Mouse (Mus musculus) midbrain, embryonic 15.5 days (tissue): ENCODE measurements around the gene Prkar1b. TPM values are rescaled to one million over a fixed set of nuclear protein-coding genes. Genes with fewer than 3 reads are reported as not detected.

Experiments used
- ATAC-seq: fragments of 200-750 bp; cut with Nextera tagmentation; replicated peaks from 2 replicates; pipeline ENCODE4 v1.8.0; 2017; ENCODE audit warnings: moderate TSS enrichment
- H3K27ac ChIP-seq: fragments of 300-500 bp; sonication (generic); 2 replicates; pipeline ENCODE4 v1.5.1; 2015; ENCODE audit warnings: mild to moderate bottlenecking, inconsistent platforms
- H3K27me3 ChIP-seq: fragments of 300-500 bp; sonication (generic); replicated peaks from 2 replicates; pipeline ENCODE4 v1.6.1; 2015; ENCODE audit warnings: inconsistent platforms
- H3K36me3 ChIP-seq: fragments of 300-500 bp; sonication (generic); replicated peaks from 2 replicates; pipeline ENCODE4 v1.6.1; 2015; ENCODE audit warnings: inconsistent platforms
- H3K4me1 ChIP-seq: fragments of 300-500 bp; sonication (generic); 2 replicates; pipeline ENCODE4 v1.6.1; 2015; ENCODE audit warnings: inconsistent platforms
- H3K4me2 ChIP-seq: fragments of 300-500 bp; sonication (generic); 2 replicates; pipeline ENCODE4 v1.6.1; 2015; ENCODE audit warnings: inconsistent platforms, mild to moderate bottlenecking, moderate library complexity
- H3K4me3 ChIP-seq: fragments of 300-500 bp; sonication (generic); 2 replicates; pipeline ENCODE4 v1.5.1; 2015; ENCODE audit warnings: mild to moderate bottlenecking, inconsistent platforms
- H3K9ac ChIP-seq: fragments of 300-500 bp; sonication (generic); 2 replicates; pipeline ENCODE4 v1.6.1; 2015; ENCODE audit warnings: mild to moderate bottlenecking, inconsistent platforms
- H3K9me3 ChIP-seq: fragments of 300-500 bp; sonication (generic); 2 replicates; pipeline ENCODE4 v1.6.1; 2016; ENCODE audit warnings: inconsistent platforms
- WGBS: fragments of 180-500 bp; shearing (Covaris S2); methylation state at CpG from one replicate; pipeline ENCODE4 v1.1.7; 2015; ENCODE audit warnings: mixed read lengths; 5-methylcytosine and 5-hydroxymethylcytosine counted together
- polyA plus RNA-seq: library from polyadenylated mRNA; unstranded; fragments of >200 nt; fragmentation: Nextera tagmentation; extraction: Ambion mirVana; gene quantifications from 2 replicates; pipeline ENCODE4 v1.2.1, GENCODE M21; 2015

The Prkar1b gene
- polyA plus RNA-seq, 1 experiment from 2014 or later = 316 TPM

- Histone ChIP-seq H3K27ac (0 out of 2 replicates have a peak overlapping the region, but pooled peaks have one; percentile 31), H3K9ac (no peak overlapping the region), H3K36me3 (peaks cover 8% of the 10 kb centered on the region; the same call in 1 of the 2 replicates), H3K4me2 (no peak overlapping the region), H3K4me3 (no peak overlapping the region), H3K9me3 (no peaks in the 10 kb centered on the region), H3K4me1 (peaks cover 26% of the 10 kb centered on the region), H3K27me3 (no peaks in the 10 kb centered on the region)
- ATAC-seq = no peak; the same call in 1 of the 2 replicates
- whole genome bisulfite sequencing = 68% methylated on average over 2 of the region's 2 CpGs
Observed at GRCm38 (mm10) chr5:139035171-139035570, 114.6 kb downstream of the Prkar1b start.

- Histone ChIP-seq H3K9ac (no peak overlapping the region), H3K9me3 (no peaks in the 10 kb centered on the region), H3K4me3 (no peak overlapping the region), H3K27me3 (no peaks in the 10 kb centered on the region), H3K4me1 (peaks cover 26% of the 10 kb centered on the region), H3K27ac (peak overlapping the region; percentile 74), H3K36me3 (peaks cover 8% of the 10 kb centered on the region; the same call in 1 of the 2 replicates), H3K4me2 (no peak overlapping the region)
- no peak; the same call in 1 of the 2 replicates for ATAC-seq
- WGBS = 47% methylated on average over 6 of the region's 6 CpGs
Observed at GRCm38 (mm10) chr5:139034746-139035145, 115.1 kb downstream of the Prkar1b start.

- Histone ChIP-seq H3K4me1 (peaks cover 26% of the 10 kb centered on the region), H3K4me2 (no peak overlapping the region), H3K9ac (no peak overlapping the region), H3K27ac (peak overlapping the region; percentile 74), H3K27me3 (no peaks in the 10 kb centered on the region), H3K4me3 (no peak overlapping the region), H3K9me3 (no peaks in the 10 kb centered on the region), H3K36me3 (peaks cover 7% of the 10 kb centered on the region; the same call in 1 of the 2 replicates)
- WGBS = 36% methylated on average over 14 of the region's 14 CpGs
- no peak; the same call in 1 of the 2 replicates for ATAC-seq
Observed at GRCm38 (mm10) chr5:139033406-139034317, 116.1 kb downstream of the Prkar1b start.

- H3K4me3 ChIP-seq = no peak overlapping the region
- H3K4me1 ChIP-seq = peaks cover 8% of the 10 kb centered on the region; the same call in 1 of the 2 replicates
- H3K27ac ChIP-seq = peak overlapping the region; percentile 23; the same call in 1 of the 2 replicates
- no peak for ATAC-seq
- 30% methylated on average over 15 of the region's 15 CpGs for WGBS
- no peaks in the 10 kb centered on the region for H3K27me3 ChIP-seq
- no peaks in the 10 kb centered on the region for H3K9me3 ChIP-seq
- no peak overlapping the region for H3K4me2 ChIP-seq
- H3K9ac ChIP-seq = no peak overlapping the region
- no peaks in the 10 kb centered on the region for H3K36me3 ChIP-seq
Observed at GRCm38 (mm10) chr5:139027603-139028002, 122.2 kb downstream of the Prkar1b start.

GRCm38 (mm10) chr5:139024351-139025105 lies 125.3 kb downstream of the Prkar1b start:
- no peak overlapping the region for H3K4me2 ChIP-seq
- WGBS = 74% methylated on average over 12 of the region's 12 CpGs
- H3K27ac ChIP-seq = no peak overlapping the region
- H3K9ac ChIP-seq = no peak overlapping the region
- H3K27me3 ChIP-seq = no peaks in the 10 kb centered on the region
- no peaks in the 10 kb centered on the region for H3K9me3 ChIP-seq
- H3K36me3 ChIP-seq = no peaks in the 10 kb centered on the region
- peaks cover 8% of the 10 kb centered on the region; the same call in 1 of the 2 replicates for H3K4me1 ChIP-seq
- no peak overlapping the region for H3K4me3 ChIP-seq
- ATAC-seq = no peak

- Histone ChIP-seq H3K4me1 (no peaks in the 10 kb centered on the region), H3K4me3 (no peak overlapping the region), H3K36me3 (peaks cover 12% of the 10 kb centered on the region; the same call in 1 of the 2 replicates), H3K4me2 (no peak overlapping the region), H3K27ac (no peak overlapping the region), H3K27me3 (no peaks in the 10 kb centered on the region), H3K9me3 (no peaks in the 10 kb centered on the region), H3K9ac (no peak overlapping the region)
- 84% methylated on average over 6 of the region's 6 CpGs for WGBS
- ATAC-seq = no peak
Observed at GRCm38 (mm10) chr5:139020595-139020994, 129.2 kb downstream of the Prkar1b start.

GRCm38 (mm10) chr5:139017371-139018124 lies 132.3 kb downstream of the Prkar1b start:
- Histone ChIP-seq H3K4me1 (no peaks in the 10 kb centered on the region), H3K9ac (no peak overlapping the region), H3K36me3 (peaks cover 12% of the 10 kb centered on the region; the same call in 1 of the 2 replicates), H3K4me2 (no peak overlapping the region), H3K4me3 (no peak overlapping the region), H3K27me3 (no peaks in the 10 kb centered on the region), H3K9me3 (no peaks in the 10 kb centered on the region), H3K27ac (no peak overlapping the region)
- 86% methylated on average over 15 of the region's 15 CpGs for WGBS
- no peak for ATAC-seq

GRCm38 (mm10) chr5:139015097-139015496 lies 134.7 kb downstream of the Prkar1b start:
- Histone ChIP-seq H3K27ac (no peak overlapping the region), H3K9ac (no peak overlapping the region), H3K27me3 (no peaks in the 10 kb centered on the region), H3K9me3 (no peaks in the 10 kb centered on the region), H3K36me3 (peaks cover 12% of the 10 kb centered on the region; the same call in 1 of the 2 replicates), H3K4me2 (no peak overlapping the region), H3K4me3 (no peak overlapping the region), H3K4me1 (no peaks in the 10 kb centered on the region)
- 65% methylated on average over 3 of the region's 3 CpGs for WGBS
- no peak for ATAC-seq

GRCm38 (mm10) chr5:139010649-139011048 lies 139.2 kb downstream of the Prkar1b start:
- no peak for ATAC-seq

GRCm38 (mm10) chr5:139007141-139007775 lies 142.5 kb downstream of the Prkar1b start:
- Histone ChIP-seq H3K4me1 (no peaks in the 10 kb centered on the region), H3K4me2 (no peak overlapping the region), H3K9ac (no peak overlapping the region), H3K4me3 (no peak overlapping the region), H3K9me3 (no peaks in the 10 kb centered on the region), H3K27ac (no peak overlapping the region), H3K27me3 (0 out of 2 replicates have a peak, but pooled peaks cover 4% of the 10 kb centered on the region), H3K36me3 (no peaks in the 10 kb centered on the region)
- ATAC-seq = no peak
- 47% methylated on average over 4 of the region's 4 CpGs for WGBS

More at GRCm38 (mm10) chr5:139010649-139011048, 139.2 kb downstream of the Prkar1b start:
- Histone ChIP-seq H3K9ac (no peak overlapping the region), H3K27ac (no peak overlapping the region), H3K4me3 (no peak overlapping the region), H3K27me3 (0 out of 2 replicates have a peak, but pooled peaks cover 3% of the 10 kb centered on the region), H3K4me1 (no peaks in the 10 kb centered on the region), H3K4me2 (no peak overlapping the region), H3K36me3 (no peaks in the 10 kb centered on the region), H3K9me3 (no peaks in the 10 kb centered on the region)
- WGBS = 83% methylated on average over 2 of the region's 2 CpGs

GRCm38 (mm10) chr5:139004588-139004987 lies 145.2 kb downstream of the Prkar1b start:
- no peak for ATAC-seq
- Histone ChIP-seq H3K9me3 (no peaks in the 10 kb centered on the region), H3K4me2 (no peak overlapping the region), H3K27ac (no peak overlapping the region), H3K27me3 (peaks cover 7% of the 10 kb centered on the region), H3K4me3 (no peak overlapping the region), H3K9ac (no peak overlapping the region), H3K4me1 (no peaks in the 10 kb centered on the region), H3K36me3 (no peaks in the 10 kb centered on the region)
- WGBS = 87% methylated on average over 6 of the region's 6 CpGs
